Mouse (Mus musculus) CD8-positive naive resting alpha-beta T cell, adult 57 days (primary cell): ENCODE measurements around the gene Tab2. TPM values are rescaled to one million over a fixed set of nuclear protein-coding genes. Genes with fewer than 3 reads are reported as not detected.

Source experiments
- total RNA-seq: library from RNA; stranded (reverse); gene quantifications from one replicate; pipeline ENCODE4 v1.2.4, GENCODE M21; 2023

Tab2 gene
- total RNA-seq, result 109 TPM

GRCm38 (mm10) chr10:7956228-7957001 is at the start of gene Tab2:
Gene Tab2, minus strand, starts transcription at chr10:7956230.

Other genes with a start within 250 kb of the Tab2 start
- 56.5 TPM for gene Katna1, start 230.2 kb downstream of the Tab2 start, total RNA-seq
- gene Ginm1, start 163.4 kb downstream of the Tab2 start, total RNA-seq, result 44.3 TPM
- 67.1 TPM for gene Ppil4, start 163.3 kb downstream of the Tab2 start, total RNA-seq
- 29.2 TPM for gene Zc3h12d, start 123.8 kb downstream of the Tab2 start, total RNA-seq